Mouse (Mus musculus): ENCODE results near the gene Vmn2r8. TPM values are rescaled to one million over a fixed set of nuclear protein-coding genes. Genes with fewer than 3 reads are reported as not detected.
"Not testable (repeated sequence)": the region's sequence is repeated elsewhere in the genome, so short reads cannot be mapped to it uniquely, and the experiment has no call there.

Gene Vmn2r8
- total and polyA plus RNA-seq, 3 experiments, result not detected

GRCm38 (mm10) chr5:108790385-108790784 is 18.3 kb downstream of the Vmn2r8 start:
- H3K27me3 ChIP-seq (replicated peaks); H3K9me3 ChIP-seq (replicated peaks; ENCODE audit: low read length); DNase-seq (ENCODE audit: extremely low read depth); H3K4me3 ChIP-seq (replicated peaks in 1 of 3; ENCODE audit: low read depth in 2 of 3, low read length in 2 of 3, poor library complexity in 1 of 3); H3K36me3 ChIP-seq (replicated peaks in 1 of 2; ENCODE audit: control insufficient read depth in 1 of 2, insufficient read depth in 1 of 2, low read length in 1 of 2); H3K4me1 ChIP-seq (ENCODE audit: control insufficient read depth in 1 of 2, insufficient read depth in 2 of 2); H3K27ac ChIP-seq (ENCODE audit: insufficient read depth, low read depth); H3K79me2 ChIP-seq (replicated peaks; ENCODE audit: control insufficient read depth, extremely low read depth, insufficient read depth, poor library complexity, severe bottlenecking); in situ Hi-C loops (cut with MboI; ENCODE audit: low pct_ligation_motif_present, low pct_unique_long_range_greater_than_20kb, low sequenced_read_pairs); dilution Hi-C loops (cut with MboI; ENCODE audit: extremely low pct_ligation_motif_present, extremely low pct_unique_long_range_greater_than_20kb, low sequenced_read_pairs); H3K4me2 ChIP-seq (ENCODE audit: insufficient read depth, low read depth, poor library complexity, severe bottlenecking); H3K9ac ChIP-seq (ENCODE audit: insufficient read depth, low read depth): not testable (repeated sequence)
- TF ChIP-seq CTCF (conservative IDR thresholded peaks at IDR 0.05 in 1 of 2, IDR thresholded peaks at IDR 0.05 in 1 of 2; ENCODE audit: low read depth in 2 of 2, low read length in 2 of 2) (peak in 1 of 2 experiments; percentile 52; a peak in 3 of 4 replicates), RAD21 (IDR thresholded peaks at IDR 0.05; ENCODE audit: low read depth, low read length) (peak; percentile 17), SMC3 (IDR thresholded peaks at IDR 0.05; ENCODE audit: low read depth, low read length) (peak; percentile 11; the same call in 1 of the 2 replicates)

GRCm38 (mm10) chr5:108774630-108775306 is 33.9 kb downstream of the Vmn2r8 start, which contains the start of gene Rnf212:
Gene Rnf212, minus strand, starts transcription at chr5:108774982.
- Histone ChIP-seq H3K4me2 (ENCODE audit: insufficient read depth, low read depth, poor library complexity, severe bottlenecking) (no peak within 1 kb of the TSS), H3K4me1 (ENCODE audit: control insufficient read depth in 1 of 2, insufficient read depth in 2 of 2) (no peaks in the 10 kb centered on the region), H3K27ac (ENCODE audit: insufficient read depth, low read depth) (no peak within 1 kb of the TSS), H3K9ac (ENCODE audit: insufficient read depth, low read depth) (no peak within 1 kb of the TSS), H3K4me3 (replicated peaks in 1 of 3; ENCODE audit: low read depth in 2 of 3, low read length in 2 of 3, poor library complexity in 1 of 3) (no peak within 1 kb of the TSS), H3K36me3 (replicated peaks in 1 of 2; ENCODE audit: control insufficient read depth in 1 of 2, insufficient read depth in 1 of 2, low read length in 1 of 2) (no peaks in the 10 kb centered on the region), H3K9me3 (replicated peaks; ENCODE audit: low read length) (no peaks in the 10 kb centered on the region), H3K27me3 (replicated peaks) (no peaks in the 10 kb centered on the region), H3K79me2 (replicated peaks; ENCODE audit: control insufficient read depth, extremely low read depth, insufficient read depth, poor library complexity, severe bottlenecking) (no peaks in the 10 kb centered on the region)
- in situ Hi-C loops (cut with MboI; ENCODE audit: low pct_ligation_motif_present, low pct_unique_long_range_greater_than_20kb, low sequenced_read_pairs), result no loop called here
- TF ChIP-seq ELF1 (IDR thresholded peaks at IDR 0.05; ENCODE audit: low read depth, low read length) (no peak), POLR2A (IDR thresholded peaks at IDR 0.05; ENCODE audit: low read depth, low read length) (no peak), CTCF (conservative IDR thresholded peaks at IDR 0.05 in 1 of 2, IDR thresholded peaks at IDR 0.05 in 1 of 2; ENCODE audit: low read depth in 2 of 2, low read length in 2 of 2) (no peak), MYC (IDR thresholded peaks at IDR 0.05; ENCODE audit: low read depth, low read length) (no peak), MXI1 (IDR thresholded peaks at IDR 0.05; ENCODE audit: low read depth, low read length) (no peak), IRF4 (IDR thresholded peaks at IDR 0.05; ENCODE audit: low read depth, low read length) (no peak), CHD2 (IDR thresholded peaks at IDR 0.05; ENCODE audit: low read length) (no peak), MAFK (IDR thresholded peaks at IDR 0.05; ENCODE audit: insufficient replicate concordance, low read length) (no peak), POLR2AphosphoS2 (IDR thresholded peaks at IDR 0.05; ENCODE audit: low read depth, low read length) (no peak), RAD21 (IDR thresholded peaks at IDR 0.05; ENCODE audit: low read depth, low read length) (no peak), RCOR1 (conservative IDR thresholded peaks at IDR 0.05; ENCODE audit: low read depth, low read length) (no peak), ZKSCAN1 (IDR thresholded peaks at IDR 0.05; ENCODE audit: borderline replicate concordance, low read depth, low read length) (no peak), NELFE (IDR thresholded peaks at IDR 0.05; ENCODE audit: low read depth, low read length) (no peak), TBP (conservative IDR thresholded peaks at IDR 0.05; ENCODE audit: low read depth, low read length) (no peak)
- dilution Hi-C loops (cut with MboI; ENCODE audit: extremely low pct_ligation_motif_present, extremely low pct_unique_long_range_greater_than_20kb, low sequenced_read_pairs), result no loop called here
- no peak for DNase-seq (ENCODE audit: extremely low read depth)

Measured in CH12.LX (cell line).